Mouse (Mus musculus): ENCODE measurements around the gene Nkpd1. TPM values are rescaled to one million over a fixed set of nuclear protein-coding genes. Genes with fewer than 3 reads are reported as not detected.
"Not testable (repeated sequence)": the region's sequence is repeated elsewhere in the genome, so short reads cannot be mapped to it uniquely, and the experiment has no call there.

Gene Nkpd1
- polyA plus RNA-seq, 1 experiment from 2014 or later: not detected

- Histone ChIP-seq H3K4me2 (ENCODE audit: low read depth, low read length) (peak overlapping the region; percentile 88), H3K27ac (ENCODE audit: low read length) (no peak overlapping the region), H3K9me3 (replicated peaks; ENCODE audit: control insufficient read depth, low read length) (no peaks in the 10 kb centered on the region), H3K4me3 (ENCODE audit: low read depth, low read length) (no peak overlapping the region; the same call in 1 of the 2 replicates), H3K27me3 (ENCODE audit: control insufficient read depth, insufficient read depth, low read depth, low read length) (no peaks in the 10 kb centered on the region), H3K36me3 (ENCODE audit: control insufficient read depth, insufficient read depth) (no peaks in the 10 kb centered on the region), H3K9ac (ENCODE audit: low read depth, low read length) (no peak overlapping the region), H3K4me1 (ENCODE audit: control insufficient read depth, low read depth, low read length) (peaks cover 22% of the 10 kb centered on the region)
- ATAC-seq (ENCODE audit: low read depth): no peak
- 93% methylated on average over 7 of the region's 7 CpGs for WGBS (ENCODE audit: insufficient replicate concordance)
Measured at GRCm38 (mm10) chr7:19509786-19510185, 7.9 kb upstream of the Nkpd1 start.

GRCm38 (mm10) chr7:19511934-19512333, 5.7 kb upstream of the Nkpd1 start:
- H3K9me3 ChIP-seq (replicated peaks; ENCODE audit: control insufficient read depth, low read length); H3K9ac ChIP-seq (ENCODE audit: low read depth, low read length); ATAC-seq (ENCODE audit: low read depth); H3K4me3 ChIP-seq (ENCODE audit: low read depth, low read length); H3K27me3 ChIP-seq (ENCODE audit: control insufficient read depth, insufficient read depth, low read depth, low read length); H3K36me3 ChIP-seq (ENCODE audit: control insufficient read depth, insufficient read depth); H3K27ac ChIP-seq (ENCODE audit: low read length); H3K4me2 ChIP-seq (ENCODE audit: low read depth, low read length): not testable (repeated sequence)
- WGBS (ENCODE audit: insufficient replicate concordance): 64% methylated on average over 6 of the region's 7 CpGs
- peaks cover 19% of the 10 kb centered on the region for H3K4me1 ChIP-seq (ENCODE audit: control insufficient read depth, low read depth, low read length)

DNA sequence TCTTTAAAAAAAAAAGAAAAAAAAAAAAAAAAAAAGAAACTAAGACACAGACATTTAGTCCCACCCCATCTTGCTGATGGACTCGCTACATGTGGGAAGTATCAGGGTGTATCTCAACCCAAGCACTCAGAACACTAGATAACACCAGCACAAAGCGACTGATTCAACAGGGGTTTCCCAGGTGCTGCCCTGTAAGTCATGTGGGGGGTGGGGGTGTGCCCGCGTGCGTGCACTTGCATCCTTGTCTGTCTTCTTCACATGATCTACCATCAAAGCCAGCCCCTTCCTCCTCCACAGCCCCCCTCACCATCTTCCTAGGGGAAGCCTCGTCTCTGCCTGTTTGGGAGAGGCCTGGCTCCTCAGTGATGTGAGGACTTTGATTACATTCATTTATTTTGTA, 5.3 kb upstream of the Nkpd1 start:
- H3K4me2 ChIP-seq (ENCODE audit: low read depth, low read length): no peak overlapping the region
- H3K9me3 ChIP-seq (replicated peaks; ENCODE audit: control insufficient read depth, low read length): no peaks in the 10 kb centered on the region
- peaks cover 10% of the 10 kb centered on the region for H3K27me3 ChIP-seq (ENCODE audit: control insufficient read depth, insufficient read depth, low read depth, low read length)
- no peaks in the 10 kb centered on the region for H3K36me3 ChIP-seq (ENCODE audit: control insufficient read depth, insufficient read depth)
- H3K4me3 ChIP-seq (ENCODE audit: low read depth, low read length): no peak overlapping the region
- no peak overlapping the region for H3K9ac ChIP-seq (ENCODE audit: low read depth, low read length)
- WGBS (ENCODE audit: insufficient replicate concordance): 59% methylated on average over 6 of the region's 6 CpGs
- ATAC-seq (ENCODE audit: low read depth): no peak
- peaks cover 15% of the 10 kb centered on the region for H3K4me1 ChIP-seq (ENCODE audit: control insufficient read depth, low read depth, low read length)
- H3K27ac ChIP-seq (ENCODE audit: low read length): no peak overlapping the region

DNA sequence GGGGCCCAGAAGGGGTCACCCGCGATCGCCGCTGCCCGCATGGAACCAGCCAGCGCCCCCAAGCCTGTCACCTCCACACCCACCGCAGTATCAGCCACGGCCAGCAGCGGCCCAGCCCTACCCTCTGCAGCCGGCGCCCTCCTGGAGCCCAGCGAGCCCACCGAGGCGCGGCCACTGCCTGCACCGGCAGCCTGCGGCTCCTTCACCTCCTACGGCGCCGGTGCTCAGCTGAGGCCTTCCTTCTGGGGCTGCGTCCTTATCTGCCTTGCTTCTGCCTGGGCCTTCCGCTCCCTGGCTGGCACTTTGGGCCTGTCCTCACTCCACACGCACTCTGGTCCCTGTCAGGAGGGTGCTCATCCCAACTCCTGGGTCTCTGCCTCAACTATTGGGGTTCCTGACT, 2.4 kb downstream of the Nkpd1 start:
- no peak overlapping the region for H3K9ac ChIP-seq (ENCODE audit: low read depth, low read length)
- no peak for ATAC-seq (ENCODE audit: low read depth)
- no peaks in the 10 kb centered on the region for H3K9me3 ChIP-seq (replicated peaks; ENCODE audit: control insufficient read depth, low read length)
- WGBS (ENCODE audit: insufficient replicate concordance): 3% methylated on average over 23 of the region's 23 CpGs
- no peak overlapping the region for H3K4me3 ChIP-seq (ENCODE audit: low read depth, low read length)
- peak overlapping the region; percentile 29; the same call in 1 of the 2 replicates for H3K4me2 ChIP-seq (ENCODE audit: low read depth, low read length)
- H3K36me3 ChIP-seq (ENCODE audit: control insufficient read depth, insufficient read depth): no peaks in the 10 kb centered on the region
- peaks cover 7% of the 10 kb centered on the region for H3K4me1 ChIP-seq (ENCODE audit: control insufficient read depth, low read depth, low read length)
- no peak overlapping the region for H3K27ac ChIP-seq (ENCODE audit: low read length)
- H3K27me3 ChIP-seq (ENCODE audit: control insufficient read depth, insufficient read depth, low read depth, low read length): peaks cover 87% of the 10 kb centered on the region

- Histone ChIP-seq H3K4me2 (ENCODE audit: low read depth, low read length) (peak overlapping the region; percentile 39), H3K9ac (ENCODE audit: low read depth, low read length) (no peak overlapping the region), H3K4me1 (ENCODE audit: control insufficient read depth, low read depth, low read length) (peaks cover 7% of the 10 kb centered on the region), H3K4me3 (ENCODE audit: low read depth, low read length) (peak overlapping the region; percentile 36), H3K27me3 (ENCODE audit: control insufficient read depth, insufficient read depth, low read depth, low read length) (peaks cover 75% of the 10 kb centered on the region), H3K27ac (ENCODE audit: low read length) (no peak overlapping the region), H3K9me3 (replicated peaks; ENCODE audit: control insufficient read depth, low read length) (no peaks in the 10 kb centered on the region), H3K36me3 (ENCODE audit: control insufficient read depth, insufficient read depth) (no peaks in the 10 kb centered on the region)
- ATAC-seq (ENCODE audit: low read depth): no peak
- 8% methylated on average over 72 of the region's 72 CpGs for WGBS (ENCODE audit: insufficient replicate concordance)
Measured at GRCm38 (mm10) chr7:19523017-19523756, 5.5 kb downstream of the Nkpd1 start.

DNA sequence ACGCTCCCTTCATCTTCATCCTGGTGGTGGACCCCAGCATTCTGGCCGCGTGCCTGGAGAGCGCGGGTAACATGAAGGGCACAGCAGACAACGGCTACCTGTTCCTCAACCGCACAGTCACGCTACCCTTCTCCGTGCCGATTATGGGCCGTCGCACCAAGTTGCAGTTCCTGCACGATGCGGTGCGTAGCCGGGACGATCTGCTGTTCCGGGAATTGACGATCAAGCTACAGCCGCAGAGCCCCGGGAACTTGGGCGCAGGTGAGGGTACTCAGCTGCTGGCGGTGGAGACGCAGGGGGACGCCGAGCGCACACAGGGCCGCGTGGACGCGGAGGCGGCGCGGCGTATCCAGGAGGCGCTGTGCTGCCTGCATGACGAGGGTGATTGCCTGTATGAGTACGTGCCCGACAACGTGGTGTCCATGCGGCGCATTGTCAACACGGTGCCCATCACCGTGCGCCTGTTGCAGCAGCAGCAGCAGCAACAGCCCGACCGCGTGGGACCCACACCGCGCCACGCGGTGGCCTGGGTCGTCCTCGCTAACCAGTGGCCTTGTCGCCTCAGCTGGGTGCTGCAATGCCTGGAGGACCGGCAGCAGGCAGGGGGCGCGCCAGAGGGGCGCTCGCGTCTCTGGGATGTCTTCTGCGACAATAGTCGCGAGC, 6.2 kb downstream of the Nkpd1 start:
- no peaks in the 10 kb centered on the region; the same call in 1 of the 2 replicates for H3K36me3 ChIP-seq (ENCODE audit: control insufficient read depth, insufficient read depth)
- whole genome bisulfite sequencing (ENCODE audit: insufficient replicate concordance): 2% methylated on average over 64 of the region's 64 CpGs
- peaks cover 7% of the 10 kb centered on the region for H3K4me1 ChIP-seq (ENCODE audit: control insufficient read depth, low read depth, low read length)
- no peaks in the 10 kb centered on the region for H3K9me3 ChIP-seq (replicated peaks; ENCODE audit: control insufficient read depth, low read length)
- no peak overlapping the region for H3K27ac ChIP-seq (ENCODE audit: low read length)
- peak overlapping the region; percentile 39 for H3K4me2 ChIP-seq (ENCODE audit: low read depth, low read length)
- peak overlapping the region; percentile 36 for H3K4me3 ChIP-seq (ENCODE audit: low read depth, low read length)
- peaks cover 68% of the 10 kb centered on the region for H3K27me3 ChIP-seq (ENCODE audit: control insufficient read depth, insufficient read depth, low read depth, low read length)
- H3K9ac ChIP-seq (ENCODE audit: low read depth, low read length): no peak overlapping the region
- ATAC-seq (ENCODE audit: low read depth): peak; percentile 16; the same call in 1 of the 2 replicates

DNA sequence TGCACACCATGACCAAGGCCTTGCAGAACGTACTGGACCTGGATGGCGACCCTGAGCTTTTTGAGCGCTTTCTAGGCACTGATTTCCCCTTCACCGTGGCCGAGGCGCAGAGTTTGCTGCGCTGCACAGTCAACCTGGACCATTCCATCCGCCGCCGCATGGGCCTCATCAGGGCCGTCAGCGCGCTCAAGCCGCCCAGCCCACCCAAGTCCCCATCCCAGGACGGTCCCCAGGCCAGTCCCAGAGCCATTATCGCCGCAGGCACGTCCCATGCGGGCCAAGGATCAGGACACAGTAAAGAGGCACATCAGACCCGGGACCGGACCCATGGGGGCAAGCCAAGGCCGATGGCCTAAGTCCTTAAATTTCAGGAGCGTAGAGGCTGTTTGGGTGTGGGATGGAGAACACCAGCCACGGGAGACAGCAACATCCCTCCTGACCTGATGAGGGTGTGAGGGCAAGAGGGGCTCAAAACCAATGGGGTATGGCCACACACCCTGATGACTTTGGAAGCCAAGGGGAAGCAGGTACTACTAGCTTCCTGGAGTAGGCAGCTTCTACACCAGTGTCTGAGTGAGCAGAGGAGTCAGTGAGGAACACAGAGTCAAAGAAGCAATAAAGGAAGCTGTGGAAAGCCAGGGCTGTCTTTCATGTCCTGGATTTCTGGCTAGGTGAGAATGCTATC, 6.9 kb downstream of the Nkpd1 start:
- H3K27me3 ChIP-seq (ENCODE audit: control insufficient read depth, insufficient read depth, low read depth, low read length): peaks cover 61% of the 10 kb centered on the region
- H3K9ac ChIP-seq (ENCODE audit: low read depth, low read length): no peak overlapping the region
- peak overlapping the region; percentile 39; the same call in 1 of the 2 replicates for H3K4me2 ChIP-seq (ENCODE audit: low read depth, low read length)
- 20% methylated on average over 24 of the region's 24 CpGs for WGBS (ENCODE audit: insufficient replicate concordance)
- no peaks in the 10 kb centered on the region for H3K9me3 ChIP-seq (replicated peaks; ENCODE audit: control insufficient read depth, low read length)
- H3K4me3 ChIP-seq (ENCODE audit: low read depth, low read length): peak overlapping the region; percentile 36
- H3K27ac ChIP-seq (ENCODE audit: low read length): no peak overlapping the region
- no peaks in the 10 kb centered on the region; the same call in 1 of the 2 replicates for H3K36me3 ChIP-seq (ENCODE audit: control insufficient read depth, insufficient read depth)
- H3K4me1 ChIP-seq (ENCODE audit: control insufficient read depth, low read depth, low read length): peaks cover 7% of the 10 kb centered on the region
- no peak for ATAC-seq (ENCODE audit: low read depth)

- 49% methylated on average over 2 of the region's 2 CpGs for WGBS (ENCODE audit: insufficient replicate concordance)
- Histone ChIP-seq H3K36me3 (ENCODE audit: control insufficient read depth, insufficient read depth) (peaks cover 4% of the 10 kb centered on the region), H3K27ac (ENCODE audit: low read length) (no peak overlapping the region), H3K4me1 (ENCODE audit: control insufficient read depth, low read depth, low read length) (peaks cover 3% of the 10 kb centered on the region), H3K4me2 (ENCODE audit: low read depth, low read length) (no peak overlapping the region), H3K9ac (ENCODE audit: low read depth, low read length) (no peak overlapping the region), H3K27me3 (ENCODE audit: control insufficient read depth, insufficient read depth, low read depth, low read length) (peaks cover 56% of the 10 kb centered on the region), H3K4me3 (ENCODE audit: low read depth, low read length) (no peak overlapping the region), H3K9me3 (replicated peaks; ENCODE audit: control insufficient read depth, low read length) (no peaks in the 10 kb centered on the region)
- no peak for ATAC-seq (ENCODE audit: low read depth)
Measured at GRCm38 (mm10) chr7:19525105-19525481, 7.5 kb downstream of the Nkpd1 start.

DNA sequence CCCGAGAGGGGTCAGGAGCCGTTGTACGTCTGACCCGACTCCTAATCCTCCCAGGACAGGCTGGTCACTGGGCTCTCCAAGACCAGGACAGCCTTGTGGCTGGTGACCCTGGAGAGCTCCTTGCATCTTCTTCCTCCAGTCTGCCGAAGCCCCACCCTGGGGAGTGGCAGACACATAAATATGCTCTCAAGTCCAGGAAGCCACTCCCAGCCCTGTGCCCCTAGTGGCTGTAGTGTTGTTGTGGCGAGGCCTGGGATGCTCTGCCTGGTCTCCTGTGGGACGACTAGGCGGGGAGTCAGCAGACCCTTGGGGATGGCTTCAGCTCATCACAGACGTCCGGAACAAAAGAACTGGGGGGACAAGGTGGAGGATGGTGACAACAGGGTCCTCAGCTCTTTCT, 13.4 kb downstream of the Nkpd1 start:
- peaks cover 50% of the 10 kb centered on the region for H3K36me3 ChIP-seq (ENCODE audit: control insufficient read depth, insufficient read depth)
- no peak for ATAC-seq (ENCODE audit: low read depth)
- no peak overlapping the region for H3K4me2 ChIP-seq (ENCODE audit: low read depth, low read length)
- 76% methylated on average over 10 of the region's 10 CpGs for WGBS (ENCODE audit: insufficient replicate concordance)
- no peak overlapping the region for H3K27ac ChIP-seq (ENCODE audit: low read length)
- H3K4me3 ChIP-seq (ENCODE audit: low read depth, low read length): no peak overlapping the region
- no peaks in the 10 kb centered on the region for H3K27me3 ChIP-seq (ENCODE audit: control insufficient read depth, insufficient read depth, low read depth, low read length)
- H3K9me3 ChIP-seq (replicated peaks; ENCODE audit: control insufficient read depth, low read length): no peaks in the 10 kb centered on the region
- H3K9ac ChIP-seq (ENCODE audit: low read depth, low read length): no peak overlapping the region
- H3K4me1 ChIP-seq (ENCODE audit: control insufficient read depth, low read depth, low read length): no peaks in the 10 kb centered on the region

All from liver, embryonic 16.5 days (tissue).